Mouse (Mus musculus) left cerebral cortex, adult 2 months (tissue): ENCODE measurements around the gene Zfp961. TPM values are rescaled to one million over a fixed set of nuclear protein-coding genes. Genes with fewer than 3 reads are reported as not detected.

ENCODE experiments used
- DNase-seq, 2 experiments: peaks; one replicate each; pipeline ENCODE4 v3.0.0; 2021 to 2022; ENCODE audit warnings: low spot score in 2 of 2, mixed read lengths in 1 of 2; ENCODE audit errors: extremely low spot score in 1 of 2
- H3K27ac ChIP-seq: fragments of 200-600 bp; 2 replicates; pipeline ENCODE4 v1.8.1; 2022
- H3K4me3 ChIP-seq: fragments of 200-600 bp; 2 replicates; pipeline ENCODE4 v1.8.1; 2022
- CTCF ChIP-seq: fragments of 200-600 bp; IDR thresholded peaks from 2 replicates; pipeline ENCODE4 v1.8.1; 2022; ENCODE audit warnings: antibody characterized with exemption, mild to moderate bottlenecking, moderate library complexity
- intact Hi-C: fragments of 180-260 bp; cut with DNase I; formaldehyde crosslinking; loops from one replicate; pipeline ENCODE4 v1.15.1; 2025
- total RNA-seq, 2 experiments: library from RNA; stranded (reverse); gene quantifications; 2 replicates each; pipeline ENCODE4 v1.2.3; 2021

Gene Zfp961
- total RNA-seq, 2 experiments from 2014 or later: 15.0 to 15.3 TPM

DNA sequence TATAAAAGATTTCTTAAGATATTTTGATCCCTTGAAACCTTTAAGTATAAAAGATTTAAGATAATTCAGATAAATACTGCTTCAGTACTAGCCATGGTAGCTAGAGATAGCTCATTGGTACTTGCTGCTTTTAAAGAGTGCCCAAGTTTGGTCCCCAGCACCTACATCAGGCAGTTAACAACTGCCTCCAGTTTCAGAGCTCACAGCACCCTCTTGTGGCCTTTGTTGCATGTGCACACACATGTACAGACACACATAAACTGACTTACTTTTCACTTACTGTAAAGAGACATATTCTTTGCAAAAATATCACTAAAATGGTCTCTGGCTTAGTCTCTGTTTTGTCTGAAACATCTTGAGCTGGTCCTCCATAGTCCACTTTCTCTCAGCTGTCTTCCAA, 15.6 kb downstream of the Zfp961 start:
- DNase-seq: no peak
- Histone ChIP-seq H3K4me3 (no peak overlapping the region), H3K27ac (no peak overlapping the region)
- TF ChIP-seq CTCF: no peak; the same call in 1 of the 2 replicates
- intact Hi-C loops: no loop called here

DNA sequence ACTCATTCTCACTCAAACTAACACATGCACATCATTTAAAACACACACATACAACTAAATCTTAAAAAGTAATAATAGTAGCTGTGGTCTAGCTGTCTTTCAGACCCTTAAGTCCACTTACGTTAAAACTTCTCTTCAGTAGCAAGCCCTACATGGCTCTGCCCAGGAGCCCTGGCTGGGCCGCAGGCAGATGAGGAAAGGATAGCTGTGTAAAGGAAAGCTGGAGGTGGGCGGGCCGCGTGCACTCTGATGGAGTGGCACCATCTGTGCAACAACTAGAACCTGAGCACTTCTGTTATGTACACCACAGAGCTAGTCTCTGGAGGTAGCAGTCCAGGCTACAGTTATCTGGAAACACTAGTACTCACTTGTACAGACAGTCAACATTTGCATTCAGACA, 16.4 kb downstream of the Zfp961 start:
- intact Hi-C loops: no loop called here
- no peak overlapping the region for H3K4me3 ChIP-seq
- H3K27ac ChIP-seq: no peak overlapping the region
- DNase-seq: no peak
- no peak for TF ChIP-seq CTCF

DNA sequence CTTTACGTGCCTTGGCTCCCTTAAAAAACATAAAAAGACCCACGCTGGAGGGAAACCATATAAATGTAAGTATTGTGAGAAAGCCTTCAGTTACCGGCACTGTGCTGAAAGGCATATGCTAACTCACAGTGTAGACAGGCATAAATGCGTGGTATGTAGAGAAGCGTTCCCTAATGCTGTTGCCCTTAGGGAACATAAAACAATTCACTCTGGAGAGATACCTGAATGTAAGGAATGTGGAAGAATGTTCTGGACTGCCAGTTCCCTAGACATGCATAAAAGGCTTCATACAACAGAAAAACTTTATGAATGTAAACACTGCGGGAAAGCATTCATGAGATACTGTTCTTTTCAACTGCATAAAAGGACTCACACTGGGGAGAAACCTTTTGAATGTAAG, 17.3 kb downstream of the Zfp961 start:
- no peak for TF ChIP-seq CTCF
- Histone ChIP-seq H3K4me3 (no peak overlapping the region), H3K27ac (no peak overlapping the region)
- DNase-seq: no peak
- intact Hi-C loops: no loop called here

DNA sequence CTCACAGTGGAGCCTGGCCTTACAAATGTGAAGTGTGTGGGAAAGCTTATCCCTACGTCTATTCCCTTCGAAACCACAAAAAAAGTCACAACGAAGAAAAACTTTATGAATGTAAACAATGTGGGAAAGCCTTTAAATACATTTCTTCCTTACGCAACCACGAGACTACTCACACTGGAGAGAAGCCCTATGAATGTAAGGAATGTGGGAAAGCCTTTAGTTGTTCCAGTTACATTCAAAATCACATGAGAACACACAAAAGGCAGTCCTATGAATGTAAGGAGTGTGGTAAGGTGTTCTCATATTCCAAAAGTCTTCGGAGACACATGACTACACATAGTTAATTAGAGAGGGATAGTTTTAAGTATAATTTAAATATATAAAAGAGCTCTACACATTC, 17.8 kb downstream of the Zfp961 start:
- H3K4me3 ChIP-seq: no peak overlapping the region
- intact Hi-C loops: no loop called here

DNA sequence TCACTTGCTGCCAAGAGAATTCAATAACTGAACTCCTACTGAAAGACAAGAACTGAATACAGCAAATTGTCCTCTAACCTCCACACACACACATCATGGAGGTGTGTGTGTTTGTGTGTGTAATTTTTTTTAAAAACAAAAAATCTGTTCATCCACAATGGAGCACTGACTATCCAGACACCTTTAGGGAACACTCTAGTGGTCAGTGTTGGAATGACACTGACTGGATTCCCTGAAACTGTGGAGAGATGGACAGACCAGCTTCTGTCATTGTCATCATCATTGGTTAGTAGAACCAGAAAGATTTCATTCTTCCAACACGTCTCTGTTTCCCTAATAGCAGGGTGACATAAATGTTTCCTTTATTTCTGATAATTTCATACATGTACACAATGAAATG, 21.1 kb downstream of the Zfp961 start:
- intact Hi-C loops: no loop called here
- Histone ChIP-seq H3K4me3 (no peak overlapping the region), H3K27ac (no peak overlapping the region)
- DNase-seq: no peak
- TF ChIP-seq CTCF: peak; percentile 74

More for the DNA sequence above, 17.8 kb downstream of the Zfp961 start:
- no peak for TF ChIP-seq CTCF
- no peak for DNase-seq
- H3K27ac ChIP-seq: no peak overlapping the region

DNA sequence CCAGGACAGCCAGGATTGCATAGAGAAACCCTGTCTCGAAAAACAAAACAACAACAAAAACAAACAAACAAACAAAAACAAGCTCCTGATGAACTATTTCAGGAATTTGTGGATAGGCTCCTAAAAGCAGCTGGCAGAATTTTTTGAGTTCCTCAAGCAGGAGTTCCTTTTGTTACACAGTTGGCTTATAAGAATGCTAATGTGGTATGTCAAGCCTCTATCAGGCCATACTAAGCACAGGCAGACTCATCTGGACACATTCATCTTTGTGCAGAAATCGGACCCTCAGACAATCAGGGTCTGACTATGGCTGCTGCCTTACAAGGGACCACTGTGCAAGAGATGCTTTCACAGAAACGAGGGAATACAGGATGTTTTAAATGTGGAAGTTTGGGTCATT, 23.4 kb downstream of the Zfp961 start:
- no peak overlapping the region for H3K4me3 ChIP-seq
- no peak for TF ChIP-seq CTCF
- intact Hi-C loops: no loop called here

DNA sequence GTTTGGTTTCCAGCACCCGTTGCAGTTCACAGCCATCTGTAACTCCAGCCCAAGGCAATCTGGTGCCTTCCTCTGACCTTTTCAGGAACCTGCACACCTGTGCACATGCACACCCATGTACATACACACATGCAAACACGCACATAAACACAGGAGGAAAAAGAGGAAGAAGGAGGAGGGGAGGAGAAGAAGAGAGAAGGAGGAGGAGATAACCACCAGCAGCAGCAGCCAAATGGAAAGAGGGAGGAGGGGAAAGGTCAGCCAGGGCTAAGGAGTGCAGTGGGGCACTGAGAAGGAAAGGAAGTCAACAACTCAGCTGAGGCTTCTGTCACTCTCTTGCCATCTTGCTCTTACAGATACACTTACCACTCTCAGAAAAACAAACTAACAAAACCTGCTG, 30.2 kb downstream of the Zfp961 start:
- intact Hi-C loops: no loop called here
- H3K27ac ChIP-seq: no peak overlapping the region
- no peak for DNase-seq
- H3K4me3 ChIP-seq: no peak overlapping the region
- no peak for TF ChIP-seq CTCF

More for the DNA sequence above, 23.4 kb downstream of the Zfp961 start:
- DNase-seq: no peak
- no peak overlapping the region for H3K27ac ChIP-seq

DNA sequence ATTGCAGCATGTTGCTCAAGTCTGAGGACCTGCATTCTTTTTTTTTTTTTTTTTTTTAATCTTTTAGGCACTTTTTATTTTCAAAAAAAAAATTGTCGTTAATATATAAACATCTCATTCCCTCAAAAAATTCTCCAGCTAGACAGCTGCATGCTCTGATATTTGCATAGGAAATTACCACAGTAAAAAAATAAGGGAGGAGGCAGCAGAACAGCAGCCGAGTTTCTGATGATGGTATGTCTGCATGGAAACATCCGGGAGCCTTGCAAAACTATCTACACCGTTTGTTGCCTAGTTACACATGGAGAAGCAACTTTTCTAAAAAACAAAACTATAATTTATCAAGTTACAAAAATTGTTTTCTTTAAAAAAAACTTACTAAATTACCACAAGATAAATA, 30.6 kb downstream of the Zfp961 start:
- Histone ChIP-seq H3K4me3 (no peak overlapping the region), H3K27ac (no peak overlapping the region)
- no peak for DNase-seq
- no peak for TF ChIP-seq CTCF
- intact Hi-C loops: no loop called here

DNA sequence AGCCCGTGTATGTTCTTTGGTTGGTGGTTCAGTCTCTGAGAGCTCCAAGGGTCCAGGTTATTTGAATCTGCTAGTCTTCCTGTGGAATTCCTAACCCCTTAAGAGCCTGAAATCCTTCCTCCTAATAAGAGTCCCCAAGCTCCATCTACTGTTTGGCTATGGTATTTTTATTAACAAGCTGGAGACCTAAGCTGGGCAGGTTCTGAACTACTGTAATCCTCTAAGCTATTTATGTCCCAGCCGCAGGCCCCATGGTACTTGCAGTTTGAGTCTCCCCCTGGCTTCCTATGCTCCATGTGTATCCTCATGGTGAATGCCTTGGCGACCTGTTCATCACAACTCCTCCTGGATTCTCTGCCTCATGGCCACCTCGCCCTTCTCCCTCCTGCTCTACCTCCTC, 33.8 kb downstream of the Zfp961 start:
- Histone ChIP-seq H3K27ac (no peak overlapping the region), H3K4me3 (no peak overlapping the region)
- TF ChIP-seq CTCF: peak; percentile 32; the same call in 1 of the 2 replicates
- intact Hi-C loops: no loop called here
- no peak for DNase-seq

DNA sequence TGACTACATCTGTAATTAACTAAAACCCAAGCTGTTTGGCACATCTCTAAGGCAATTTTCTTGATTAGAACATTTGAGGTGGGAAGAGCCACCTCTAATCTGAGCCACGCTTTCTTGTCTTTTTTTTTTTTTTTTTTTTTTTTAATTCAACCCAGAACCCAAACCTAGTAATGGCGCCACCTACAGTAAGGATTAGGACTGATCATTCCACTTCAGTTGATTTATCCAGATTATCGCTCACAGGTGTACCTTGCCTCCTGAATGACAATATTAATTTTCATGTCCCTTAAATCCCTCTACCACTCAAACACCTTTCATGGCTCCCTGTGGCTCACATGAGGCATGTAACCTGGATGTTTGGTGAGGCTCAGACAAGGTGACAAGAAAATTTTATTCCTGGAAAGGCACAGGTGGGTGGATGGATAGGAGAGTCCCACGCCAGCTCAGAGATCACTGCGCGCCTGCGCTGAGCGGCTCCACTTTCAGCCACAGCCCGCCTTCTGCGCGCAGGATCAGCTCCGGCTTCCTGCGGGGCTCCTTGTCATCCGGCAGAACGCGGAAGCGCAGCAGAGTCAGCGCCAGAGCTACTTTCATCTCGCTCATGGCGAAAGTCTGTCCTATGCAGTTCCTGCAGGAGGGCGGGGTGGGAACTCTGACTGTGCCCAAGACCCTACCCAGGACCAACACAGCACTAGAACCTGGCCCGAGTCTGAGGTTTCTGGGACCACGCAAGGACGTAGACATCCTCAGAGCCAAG, 37.5 kb downstream of the Zfp961 start:
- peak overlapping the region; percentile 48 for H3K4me3 ChIP-seq
- intact Hi-C loops: no loop called here
- peak; percentile 73 to 78 for DNase-seq
- peak; percentile 33 for TF ChIP-seq CTCF
- H3K27ac ChIP-seq: peak overlapping the region; percentile 76

DNA sequence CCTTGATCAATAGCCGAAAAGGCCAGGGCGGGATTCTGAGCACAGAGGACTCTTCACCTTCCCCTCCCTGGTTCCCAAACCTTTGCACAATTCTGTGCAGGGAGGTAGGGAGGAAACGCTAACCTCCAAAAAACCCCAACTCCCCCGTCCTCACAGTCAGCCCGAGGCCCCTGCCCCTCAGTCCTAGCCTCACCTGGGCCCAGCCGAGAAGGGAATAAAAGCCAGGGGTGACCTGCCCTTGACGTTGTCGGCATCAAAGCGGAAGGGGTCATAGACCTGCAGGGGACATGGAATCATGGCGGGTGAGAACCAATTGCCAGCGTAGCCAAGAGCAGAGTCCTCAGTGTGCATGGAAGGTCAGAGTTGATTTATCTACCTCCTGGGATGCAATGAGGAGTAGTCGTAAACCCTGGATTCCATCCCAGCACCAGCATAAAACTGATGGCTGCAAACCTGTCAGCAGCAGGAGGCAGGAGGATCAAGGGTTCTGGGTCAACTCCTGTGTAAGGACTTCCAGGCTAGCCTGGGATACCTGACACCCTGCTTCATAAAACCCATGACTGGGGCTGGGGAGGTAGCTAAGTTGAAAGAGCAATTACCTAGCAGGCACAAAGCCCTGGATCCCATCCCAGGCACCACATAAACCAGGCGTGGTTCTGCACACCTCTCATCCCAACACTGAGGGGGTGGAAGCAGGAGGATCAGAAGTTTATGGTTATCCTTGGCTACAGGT, 38.2 kb downstream of the Zfp961 start:
- intact Hi-C loops: no loop called here
- no peak for DNase-seq
- no peak for TF ChIP-seq CTCF
- Histone ChIP-seq H3K4me3 (peak overlapping the region; percentile 48), H3K27ac (peak overlapping the region; percentile 76)

DNA sequence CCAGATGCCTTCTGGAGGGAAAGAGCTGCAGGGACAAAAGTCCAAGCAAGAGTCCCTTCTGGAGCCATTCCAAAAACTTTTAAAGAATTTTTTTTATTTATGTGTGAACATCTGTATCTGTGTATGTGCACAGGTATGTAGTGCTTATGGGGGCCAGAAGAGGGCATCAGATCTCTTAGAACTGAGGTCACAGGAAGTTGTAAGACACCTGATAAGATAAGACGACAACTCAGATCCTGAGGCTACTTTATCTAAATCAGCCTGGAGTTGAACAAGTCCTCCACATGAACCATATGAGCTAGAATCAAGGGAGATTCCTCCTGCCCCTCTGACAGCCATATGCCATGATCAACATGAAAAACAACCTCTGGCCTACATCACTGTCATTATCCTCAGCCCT, 48.6 kb downstream of the Zfp961 start:
- intact Hi-C loops: no loop called here
- H3K27ac ChIP-seq: no peak overlapping the region
- no peak overlapping the region for H3K4me3 ChIP-seq
- TF ChIP-seq CTCF: no peak
- no peak for DNase-seq
